Mouse (Mus musculus) bone marrow macrophage, adult 2 months (primary cell): Measurements from ENCODE around the gene Npm3.

Experiments used
- CTCF ChIP-seq: IDR thresholded peaks from 2 replicates; pipeline ENCODE4 v1.5.1; 2012; ENCODE audit warnings: low read depth, mild to moderate bottlenecking, low read length, moderate library complexity
- POLR2A ChIP-seq: IDR thresholded peaks from 2 replicates; pipeline ENCODE4 v1.6.1; 2012; ENCODE audit warnings: mild to moderate bottlenecking, low read depth, low read length, borderline replicate concordance

- TF ChIP-seq CTCF: no peak
- no peak for TF ChIP-seq POLR2A
Measured at GRCm38 (mm10) chr19:45742218-45742983, 7.0 kb downstream of the Npm3 start, which contains the start of gene Fgf8.
